Mouse (Mus musculus) left cerebral cortex, adult 6 months (tissue): ENCODE measurements around the gene Idua. TPM values are rescaled to one million over a fixed set of nuclear protein-coding genes. Genes with fewer than 3 reads are reported as not detected.

Experiments used
- long read RNA-seq, 2 experiments: library from polyadenylated mRNA; unstranded; transcript quantifications; one replicate each; pipeline ENCODE4 v2.0.0; 2019 to 2020
- polyA plus RNA-seq: library from polyadenylated mRNA; unstranded; fragments of <200 nt; fragmentation: Nextera tagmentation; gene quantifications from 2 replicates; pipeline ENCODE4 v1.2.3, GENCODE M21; 2021

Gene Idua
- polyA plus RNA-seq, result 9.7 and 10.1 TPM in 2 replicates
- long read RNA-seq, experiment 1, transcript Idua-202 (14 exons, 3,373 nt), result major isoform, 16 of 63 reads
- long read RNA-seq, experiment 1, partial matches to known transcripts, result 3 of 63 reads
- long read RNA-seq, experiment 1, other reads (novel, unspliced or antisense), result 44 of 63 reads
- long read RNA-seq, experiment 2, transcript Idua-202 (14 exons, 3,373 nt), result major isoform, 6 of 15 reads
- long read RNA-seq, experiment 2, partial matches to known transcripts, result 3 of 15 reads
- long read RNA-seq, experiment 2, other reads (novel, unspliced or antisense), result 5 of 15 reads

GRCm38 (mm10) chr5:108659698-108660631 is at the start of gene Idua:
TSS of gene Idua (plus strand) at chr5:108660331.

GRCm38 (mm10) chr5:108629634-108630483 is 30.3 kb upstream of the Idua start, which contains the start of the genes Gak and Tmem175:
TSS of gene Gak (minus strand) at chr5:108629755.
TSS of gene Tmem175 (plus strand) at chr5:108629770.

GRCm38 (mm10) chr5:108668977-108669936 is 9.1 kb downstream of the Idua start, which contains the start of gene Dgkq:
TSS of gene Dgkq (minus strand) at chr5:108669672.

GRCm38 (mm10) chr5:108675251-108675816 is 15.2 kb downstream of the Idua start, which contains the start of gene Slc26a1:
TSS of gene Slc26a1 (minus strand) at chr5:108675569.

GRCm38 (mm10) chr5:108692271-108692670 is 32.1 kb downstream of the Idua start, which contains the start of gene Fgfrl1:
TSS of gene Fgfrl1 (plus strand) at chr5:108692382.

Other genes with a start within 250 kb of the Idua start
- gene Atp5k, start 225.9 kb upstream of the Idua start, polyA plus RNA-seq, result 1,757 and 2,023 TPM in 2 replicates
- 0.15 and 0.31 TPM in 2 replicates for gene Mfsd7a, start 211.4 kb upstream of the Idua start, polyA plus RNA-seq
- gene Pcgf3, start 199.1 kb upstream of the Idua start, polyA plus RNA-seq, result 4.8 and 14.2 TPM in 2 replicates
- gene Cplx1, start 110.3 kb upstream of the Idua start, polyA plus RNA-seq, result 245 and 495 TPM in 2 replicates
- gene Gak, start 30.6 kb upstream of the Idua start, polyA plus RNA-seq, result 28.3 and 58.4 TPM in 2 replicates
- gene Tmem175, start 30.6 kb upstream of the Idua start, polyA plus RNA-seq, result 39.3 and 41.3 TPM in 2 replicates
- 4.0 and 4.8 TPM in 2 replicates for gene Dgkq, start 9.3 kb downstream of the Idua start, polyA plus RNA-seq
- 0.74 and 0.97 TPM in 2 replicates for gene Slc26a1, start 15.2 kb downstream of the Idua start, polyA plus RNA-seq
- gene Fgfrl1, start 32.1 kb downstream of the Idua start, polyA plus RNA-seq, result 3.9 and 4.5 TPM in 2 replicates
- not detected in 2 replicates for gene Rnf212, start 114.7 kb downstream of the Idua start, polyA plus RNA-seq
- gene Tmed11, start 135.0 kb downstream of the Idua start, polyA plus RNA-seq, result not detected in 2 replicates
- not detected in 2 replicates for gene Vmn2r8, start 148.5 kb downstream of the Idua start, polyA plus RNA-seq
- not detected in 2 replicates for gene Vmn2r9, start 192.3 kb downstream of the Idua start, polyA plus RNA-seq